Mouse (Mus musculus) v-Abl transformed pro-B cells (cell line): ENCODE data around the gene Apbb1ip.

ENCODE experiments used
- in situ Hi-C, 2 experiments: fragments of 400-800 bp; cut with MboI; formaldehyde crosslinking; loops; one replicate each; pipeline ENCODE4 v1.15.1; 2025; ENCODE audit not compliant: unreplicated experiment in 2 of 2

The Apbb1ip gene

DNA sequence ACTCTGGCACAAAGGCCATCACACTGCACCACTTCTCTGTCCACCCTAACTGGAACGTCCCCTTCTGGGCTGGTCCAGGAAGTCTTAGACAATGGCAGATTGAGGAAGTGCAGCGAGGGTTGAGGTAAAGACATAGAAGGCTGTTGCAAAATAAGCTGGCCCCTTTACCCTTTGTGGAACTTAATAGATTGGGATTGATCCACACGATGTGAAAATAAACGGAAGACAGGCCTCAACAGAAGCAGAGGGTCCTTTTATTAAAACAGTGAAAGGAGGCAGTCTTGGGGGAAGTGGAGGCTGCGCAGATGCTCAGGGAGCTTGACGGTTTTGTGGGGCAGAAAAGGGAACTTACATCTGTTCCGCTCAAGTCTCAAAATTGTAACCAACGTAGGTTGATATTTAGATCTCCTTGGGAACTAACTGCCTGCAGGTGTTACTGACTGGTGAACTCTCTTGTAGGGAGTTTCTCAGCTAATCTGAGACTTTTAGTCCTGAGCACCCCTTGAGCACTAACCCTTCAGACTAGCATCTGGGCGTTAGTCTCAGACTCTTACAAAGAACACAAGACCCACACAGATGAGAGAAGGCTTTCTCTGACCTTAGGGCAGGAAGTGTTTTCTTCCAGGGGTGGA lies at the start of gene Apbb1ip:
Gene Apbb1ip, plus strand, starts transcription at position 546 of the 632 bp plus-strand sequence.
- in situ Hi-C loops = no loop called here

DNA sequence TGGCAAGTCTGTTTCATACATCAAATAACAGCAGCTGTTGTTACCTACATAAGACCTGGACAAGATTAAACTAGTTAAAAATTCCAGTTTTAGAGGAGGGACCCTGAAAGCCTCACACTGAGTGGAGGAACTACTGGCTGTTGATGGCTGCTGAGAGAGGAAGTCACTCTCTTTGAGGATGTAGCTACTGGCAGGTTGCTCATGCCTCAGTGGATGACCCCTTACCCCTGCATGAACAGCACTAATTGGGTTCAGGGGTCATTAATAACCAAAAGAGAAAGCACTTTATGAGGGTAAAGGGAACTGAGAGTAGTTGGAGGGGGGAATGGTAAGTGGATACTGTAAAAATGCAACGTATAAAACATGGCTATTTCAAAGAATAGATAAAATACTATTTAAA lies 46.8 kb upstream of the Apbb1ip start:
- in situ Hi-C loops = loop anchor here (10.0 to 25.0 kb wide), 3 partner anchors 782 to 860 kb away; no protein-coding TSS in a partner anchor

DNA sequence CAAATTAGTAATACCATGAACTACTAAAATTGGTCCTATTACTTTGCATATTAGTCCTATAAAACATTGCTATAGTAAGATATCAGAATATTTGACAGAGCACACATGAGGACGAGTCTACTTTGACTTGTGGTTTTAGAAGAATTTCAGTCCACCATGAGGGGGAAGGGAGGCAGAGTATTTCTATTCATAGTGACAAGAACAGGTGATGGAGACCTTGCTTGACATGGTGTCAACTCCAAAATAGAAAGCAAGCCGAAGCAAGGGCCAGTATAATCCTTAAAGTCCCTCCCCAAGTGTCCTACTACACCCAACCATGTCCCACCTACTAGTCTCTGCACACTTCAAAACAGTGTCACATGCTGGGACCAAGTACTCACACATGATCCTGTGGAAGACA lies 37.8 kb upstream of the Apbb1ip start:
- in situ Hi-C loops = loop anchor here (25.0 kb wide), 2 partner anchors 801 to 851 kb away; no protein-coding TSS in a partner anchor

DNA sequence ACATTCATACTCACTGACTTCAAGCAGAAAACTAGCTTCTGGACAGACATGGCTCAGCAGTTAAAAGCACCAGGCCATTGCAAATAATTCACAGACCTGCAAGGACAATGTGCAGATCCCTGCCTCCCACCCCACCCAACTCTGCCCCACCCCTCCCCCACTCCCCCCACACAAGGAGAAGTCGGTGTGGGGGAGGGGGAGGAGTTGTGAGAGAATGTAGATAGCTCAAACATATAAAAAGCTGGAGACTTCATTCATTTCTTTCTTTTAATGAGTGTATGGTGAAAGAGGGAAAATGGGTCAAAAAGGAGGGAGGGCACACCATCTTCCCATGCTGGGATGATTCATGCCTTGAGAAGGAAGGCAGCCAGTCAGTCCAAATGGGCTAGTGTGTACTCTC lies 34.5 kb upstream of the Apbb1ip start:
- in situ Hi-C loops = loop anchor here (25.0 kb wide), 2 partner anchors 798 to 848 kb away; no protein-coding TSS in a partner anchor

DNA sequence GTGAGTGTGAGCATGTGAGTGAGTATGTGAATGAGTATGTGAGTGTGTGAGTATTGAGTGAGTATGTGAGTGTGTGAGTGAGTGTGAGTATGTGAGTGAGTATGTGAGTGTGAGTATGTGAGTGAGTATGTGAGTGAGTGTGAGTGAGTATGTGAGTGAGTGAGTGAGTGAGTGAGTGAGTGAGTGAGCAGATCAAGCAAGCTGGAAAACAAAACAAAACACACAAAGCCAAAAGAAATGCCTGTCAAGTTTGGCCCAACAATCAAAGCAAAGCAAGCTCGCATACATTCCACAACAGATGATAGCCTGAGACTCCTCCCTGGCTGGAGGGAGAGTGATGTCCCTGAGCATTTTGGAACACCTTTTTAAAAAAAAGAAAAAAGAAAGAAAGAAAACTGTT lies 33.5 kb upstream of the Apbb1ip start:
- in situ Hi-C loops = loop anchor here (25.0 kb wide), 2 partner anchors 797 to 847 kb away; no protein-coding TSS in a partner anchor

DNA sequence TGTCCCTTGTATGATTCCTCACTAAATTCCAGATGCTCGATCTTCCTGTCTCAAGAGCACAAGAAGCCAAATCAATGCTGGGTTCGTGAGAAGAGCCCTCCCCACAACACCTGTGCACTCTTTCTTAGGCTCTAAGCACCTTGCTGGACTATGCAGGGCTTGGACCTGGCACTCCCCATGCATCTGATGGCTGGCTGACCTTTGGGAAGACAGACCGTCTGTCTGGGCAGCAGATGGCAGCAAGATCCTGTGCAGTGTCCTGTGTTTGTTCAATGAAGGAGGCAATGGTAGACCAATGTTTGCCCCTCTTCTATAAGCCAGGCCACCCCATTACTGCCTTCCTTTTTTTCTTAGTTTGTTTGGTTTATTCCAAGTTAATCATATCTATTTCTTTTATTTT lies 32.7 kb upstream of the Apbb1ip start:
- in situ Hi-C loops = loop anchor here (25.0 kb wide), 2 partner anchors 796 to 846 kb away; no protein-coding TSS in a partner anchor

DNA sequence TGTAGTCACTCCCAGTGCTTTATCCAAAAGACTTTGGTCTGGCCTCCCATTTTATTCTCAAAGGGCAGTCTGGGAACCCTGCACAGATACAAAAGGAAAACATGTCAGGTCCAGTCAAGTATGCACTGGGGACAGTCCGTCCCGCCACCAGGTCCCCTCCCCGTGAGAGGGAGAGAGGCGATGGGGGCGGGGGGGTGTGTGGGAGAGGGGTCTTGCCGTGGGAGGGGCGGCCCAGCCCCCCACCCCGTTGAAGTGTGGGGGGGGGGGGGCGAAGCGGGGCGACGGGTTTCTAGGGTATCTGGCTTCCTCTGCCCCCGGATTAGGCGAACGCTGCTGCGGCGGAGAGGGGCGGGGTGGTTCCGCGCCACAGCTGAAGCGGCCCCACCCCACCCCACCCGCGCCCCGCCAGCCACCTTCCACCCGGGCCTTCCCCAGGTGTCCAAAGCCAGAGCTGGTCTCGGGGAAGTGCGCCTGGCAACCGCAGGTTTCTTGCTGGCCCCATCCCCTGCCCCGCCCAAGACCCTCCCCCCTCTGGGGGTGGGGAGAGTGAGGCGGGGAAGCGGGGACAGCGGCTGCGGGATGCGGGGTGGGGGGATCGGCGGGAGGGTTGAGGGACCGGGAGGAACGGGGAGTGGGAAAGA lies 29.7 kb upstream of the Apbb1ip start:
- in situ Hi-C loops = loop anchor here (25.0 kb wide), 2 partner anchors 793 to 843 kb away; no protein-coding TSS in a partner anchor

DNA sequence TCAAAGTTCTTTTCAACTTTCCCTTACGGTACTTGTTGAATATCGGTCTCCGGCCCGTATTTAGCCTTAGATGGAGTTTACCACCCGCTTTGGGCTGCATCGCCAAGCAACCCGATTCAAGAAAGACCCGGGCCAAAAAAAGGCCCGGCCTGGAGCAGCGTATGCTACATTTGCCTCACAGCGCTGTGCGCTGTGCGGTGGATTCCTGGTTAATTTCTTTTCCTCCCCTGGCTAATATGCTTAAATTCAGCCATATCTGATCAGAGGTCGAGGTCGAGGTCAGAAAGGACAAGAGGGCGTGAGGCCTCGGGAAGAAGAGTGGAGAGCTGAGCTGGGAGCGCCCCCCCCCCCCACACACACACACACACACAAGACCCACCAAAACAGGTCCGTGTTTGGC lies 29.0 kb upstream of the Apbb1ip start:
- in situ Hi-C loops = loop anchor here (25.0 kb wide), 2 partner anchors 792 to 842 kb away; no protein-coding TSS in a partner anchor

DNA sequence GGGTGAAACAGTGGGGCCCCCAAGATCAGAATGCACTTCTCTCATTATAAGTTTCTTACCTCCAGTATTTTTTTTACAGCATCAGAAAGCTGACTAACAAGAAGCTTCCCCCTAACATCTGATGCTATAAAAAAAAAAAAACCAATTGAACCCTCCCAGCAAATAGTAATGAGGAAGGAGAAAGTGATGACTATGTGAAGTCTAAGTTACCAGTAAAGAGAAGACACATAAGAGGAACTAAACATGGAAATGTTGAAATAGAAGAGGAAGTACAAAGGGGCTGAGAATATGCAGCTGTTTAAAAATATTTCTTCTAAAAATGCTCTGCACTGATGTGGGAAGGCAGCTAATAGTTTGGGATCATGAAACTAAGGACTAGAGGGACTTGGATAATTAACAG lies 27.1 kb upstream of the Apbb1ip start:
- in situ Hi-C loops = loop anchor here (25.0 kb wide), 2 partner anchors 791 to 841 kb away; no protein-coding TSS in a partner anchor

DNA sequence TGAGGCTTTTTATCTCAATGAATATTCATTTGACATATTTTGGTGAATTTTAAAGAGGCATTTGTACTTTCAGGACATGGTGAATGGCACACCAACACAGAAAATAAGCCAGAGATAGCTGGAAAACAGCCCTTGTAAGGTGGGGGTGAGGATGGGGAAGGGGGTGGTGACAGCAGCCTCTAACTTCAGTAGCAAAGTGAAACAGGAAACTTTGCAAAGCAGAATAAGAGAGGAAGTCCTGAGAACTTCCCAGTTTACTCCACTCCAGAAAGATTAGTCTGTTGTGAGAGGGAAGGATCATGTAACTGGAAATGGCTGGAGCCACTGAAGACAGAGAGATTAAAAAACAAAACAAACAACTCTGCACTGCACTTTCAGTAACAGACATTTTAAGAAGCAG lies 26.0 kb upstream of the Apbb1ip start:
- in situ Hi-C loops = loop anchor here (25.0 kb wide), 2 partner anchors 789 to 839 kb away; no protein-coding TSS in a partner anchor

DNA sequence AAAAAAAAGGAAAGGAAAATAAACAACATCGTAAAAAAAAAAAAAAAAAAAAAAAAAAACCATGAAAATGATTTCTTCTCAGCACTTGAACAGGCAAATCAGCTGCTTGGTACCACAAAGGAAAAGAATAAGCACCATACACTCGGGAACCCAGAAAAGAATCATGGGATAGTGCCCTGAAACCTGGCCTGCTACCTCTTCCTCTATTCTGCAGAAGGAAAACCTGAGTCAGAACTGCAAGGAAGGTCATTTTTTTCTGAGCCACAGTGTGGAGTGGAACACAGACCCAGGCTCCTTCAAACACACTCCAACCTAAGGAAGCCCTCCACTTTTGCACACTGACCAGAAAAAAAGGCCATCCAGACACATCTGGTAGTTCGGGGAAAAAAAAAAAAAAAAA lies 24.1 kb upstream of the Apbb1ip start:
- in situ Hi-C loops = loop anchor here (25.0 kb wide), 2 partner anchors 788 to 838 kb away; no protein-coding TSS in a partner anchor

DNA sequence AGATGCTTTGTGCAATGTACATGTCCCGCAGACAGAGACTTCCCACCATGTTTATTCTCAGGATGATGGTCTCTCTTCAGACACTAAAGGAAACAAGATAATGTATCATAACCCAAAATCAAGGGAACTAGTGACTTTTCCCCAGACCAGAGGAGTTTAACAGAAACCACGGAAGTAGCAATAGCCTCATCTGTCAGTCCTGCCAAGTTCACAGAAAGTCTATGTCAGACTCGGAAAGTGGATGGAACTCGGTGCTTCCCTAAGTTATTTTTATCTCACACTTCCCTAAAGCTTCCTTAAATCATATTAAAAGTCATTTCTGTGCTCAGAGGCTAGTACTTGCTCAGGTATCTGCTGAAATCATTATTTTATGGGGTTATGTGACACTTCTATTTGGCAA lies 21.4 kb upstream of the Apbb1ip start:
- in situ Hi-C loops = no loop called here

DNA sequence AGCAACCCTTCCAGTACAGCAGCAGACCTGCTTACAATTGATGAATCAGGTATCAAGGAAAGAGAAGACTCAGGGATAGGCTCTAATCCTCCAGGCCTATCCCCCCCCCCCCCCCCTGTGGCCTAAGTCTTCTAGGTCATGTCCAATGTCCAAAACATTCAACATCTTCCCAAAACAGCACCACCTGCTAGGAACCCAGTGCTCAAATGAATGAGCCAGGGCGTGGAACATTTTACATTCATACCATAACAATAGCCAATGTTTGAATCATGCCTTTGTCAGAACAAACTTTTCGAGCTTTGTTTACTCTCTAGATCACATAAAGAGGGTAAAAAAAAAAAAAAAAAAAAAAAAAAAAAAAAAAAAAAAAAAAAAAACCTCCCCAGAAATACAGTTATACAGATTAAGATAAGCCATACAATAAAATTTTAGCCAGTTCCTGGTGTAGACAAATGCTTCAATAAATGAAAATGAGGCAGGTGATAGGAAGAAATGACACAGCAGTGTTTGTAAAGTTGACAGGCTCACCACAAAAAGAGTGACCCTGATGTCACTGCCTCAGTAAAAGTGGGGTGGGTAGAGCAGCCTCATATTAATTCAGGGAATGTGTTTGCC lies 20.3 kb upstream of the Apbb1ip start:
- in situ Hi-C loops = no loop called here

DNA sequence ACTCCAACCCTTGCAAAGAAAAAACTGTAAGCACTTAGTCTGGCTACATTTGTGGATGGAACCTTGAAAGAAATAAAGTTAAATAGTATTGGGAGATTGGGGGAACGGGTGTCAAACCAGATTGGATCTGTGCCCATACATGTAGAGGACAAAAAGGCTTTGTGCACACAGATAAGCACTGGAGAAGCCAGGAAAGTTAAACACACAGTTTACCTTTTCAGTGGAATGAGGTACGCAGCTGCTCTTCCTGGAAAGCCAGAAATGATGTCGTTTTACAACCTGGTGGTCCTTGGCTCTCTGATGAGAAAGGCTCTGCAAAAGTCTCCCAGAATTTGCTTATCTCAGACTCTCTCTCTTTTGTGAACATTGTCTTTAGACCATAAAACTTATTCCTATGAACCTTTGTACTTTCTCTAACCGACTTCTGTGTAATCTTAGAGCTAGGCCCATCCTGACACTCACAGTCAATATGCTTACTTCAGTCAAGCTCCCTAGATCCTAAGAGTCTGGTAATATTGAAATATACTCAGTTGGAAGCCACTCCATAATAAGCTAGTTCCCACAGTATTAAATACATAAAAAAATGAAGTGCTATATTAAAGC lies 19.6 kb upstream of the Apbb1ip start:
- in situ Hi-C loops = no loop called here

DNA sequence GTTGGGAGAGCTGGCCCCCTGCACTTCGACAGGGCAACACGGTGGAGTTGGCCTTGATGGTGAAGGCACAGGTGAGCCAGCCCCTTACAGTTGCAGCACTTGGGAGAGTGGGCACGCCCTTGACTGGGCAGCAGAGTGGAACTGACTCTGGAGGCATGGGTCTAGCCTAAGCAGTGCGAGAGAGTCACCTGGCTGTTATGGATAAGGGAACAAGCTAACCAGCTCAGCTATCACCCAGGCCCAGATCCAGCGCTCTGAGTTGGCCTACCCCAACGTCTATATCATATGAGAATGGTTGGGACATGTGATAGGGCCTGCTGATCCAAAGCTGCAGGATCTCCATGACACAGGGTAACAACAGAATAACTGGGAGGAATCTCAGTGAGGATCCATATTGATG lies 18.3 kb upstream of the Apbb1ip start:
- in situ Hi-C loops = loop anchor here (5.0 kb wide), 1 partner anchor 112 kb away; no protein-coding TSS in a partner anchor

DNA sequence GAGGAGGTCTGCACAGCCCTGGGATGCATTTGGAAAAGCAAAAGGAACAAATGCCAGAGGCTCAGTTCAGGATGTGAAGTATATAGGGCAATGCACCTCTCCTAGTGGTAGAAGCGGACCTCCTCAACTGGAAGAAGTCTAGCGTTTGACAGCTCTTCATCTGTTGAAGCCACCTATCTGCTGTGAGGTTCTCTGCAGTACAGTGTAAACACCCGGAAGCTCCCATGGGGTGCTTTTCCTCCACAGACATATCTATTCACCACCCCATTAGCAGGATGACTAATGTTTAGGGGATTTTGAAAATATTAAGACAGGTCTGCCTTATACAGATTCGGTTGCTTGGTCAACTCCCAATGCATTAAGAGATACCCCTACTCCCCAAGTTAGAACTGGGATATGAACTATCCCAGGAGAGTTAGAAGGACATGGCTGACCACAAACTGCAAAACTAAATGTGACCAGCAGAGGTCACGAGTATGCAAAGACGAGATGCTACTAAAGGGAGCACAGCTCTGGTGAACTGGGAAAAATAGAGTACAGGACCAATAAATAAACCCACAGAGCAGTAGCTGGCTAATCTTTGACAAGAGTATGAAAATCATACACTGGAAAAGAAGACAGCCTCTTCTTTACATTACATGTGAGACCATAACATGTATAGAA lies 15.5 kb upstream of the Apbb1ip start:
- in situ Hi-C loops = loop anchor here (5.0 kb wide), 1 partner anchor 109 kb away; no protein-coding TSS in a partner anchor

DNA sequence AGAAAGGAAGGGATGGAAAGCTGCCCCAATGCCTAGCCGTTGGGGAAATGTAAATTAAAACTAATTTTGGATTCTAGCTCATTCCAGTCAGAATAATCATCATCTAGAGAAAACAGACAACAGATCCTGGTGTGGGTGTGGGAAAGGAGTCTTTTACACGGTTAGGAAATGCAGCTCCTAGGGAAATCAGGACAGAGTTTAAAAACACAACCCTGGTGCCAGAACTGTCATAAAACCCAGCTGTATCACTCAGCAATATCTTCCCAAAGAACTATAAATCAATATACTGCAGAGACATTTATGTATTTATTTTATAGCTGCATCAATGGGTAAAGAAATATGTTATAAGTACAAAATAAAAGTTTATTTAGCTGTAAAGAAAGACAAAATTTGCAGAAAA lies 13.4 kb upstream of the Apbb1ip start:
- in situ Hi-C loops = no loop called here

DNA sequence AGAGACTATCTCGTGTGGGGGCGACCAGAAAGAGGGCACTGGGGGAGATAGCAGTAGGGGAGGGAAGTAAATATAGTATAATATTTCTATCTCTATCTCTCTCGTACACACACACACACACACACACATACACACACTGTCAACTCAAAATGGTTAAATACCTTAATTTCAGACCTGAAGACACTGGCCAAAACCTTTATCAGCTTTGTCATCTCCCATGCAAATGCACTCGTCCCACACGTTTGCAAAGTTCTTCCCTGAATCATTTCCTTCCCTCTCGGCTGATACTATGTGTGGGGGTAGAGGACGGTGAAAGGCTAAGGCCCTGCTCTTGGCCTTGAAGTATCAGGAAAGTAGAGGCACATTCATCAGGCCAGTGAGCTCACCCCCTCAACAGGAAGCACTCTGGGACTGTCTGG lies 12.8 kb upstream of the Apbb1ip start:
- in situ Hi-C loops = no loop called here

DNA sequence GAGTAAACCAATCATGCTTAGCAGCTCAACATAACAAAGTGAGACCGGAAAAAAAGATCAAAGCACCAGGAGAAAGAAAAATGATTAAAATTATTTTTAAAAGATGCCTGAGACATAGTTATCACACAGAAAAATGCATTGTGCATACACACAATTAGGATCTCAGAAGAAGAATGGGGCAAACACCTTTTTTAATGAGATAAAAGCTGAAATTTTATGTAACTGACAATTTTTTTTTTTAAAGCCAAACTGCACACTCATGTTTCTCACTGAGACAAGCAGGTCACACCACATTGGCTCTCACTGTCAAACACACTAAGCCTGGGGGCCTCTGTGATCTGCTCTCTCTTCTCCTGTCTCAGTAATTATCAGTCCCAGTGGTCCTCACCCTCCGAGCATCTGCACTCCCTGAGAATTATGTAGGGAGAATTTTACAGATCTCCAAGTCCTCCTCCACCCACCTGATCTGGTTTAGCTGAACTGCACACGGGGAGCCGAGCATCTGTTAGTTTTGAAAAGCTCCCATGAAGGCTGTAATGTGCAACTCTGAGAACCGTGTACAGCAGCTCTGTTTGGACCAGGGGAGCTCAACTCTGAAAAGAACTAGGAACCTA lies 9.0 kb upstream of the Apbb1ip start:
- in situ Hi-C loops = no loop called here

DNA sequence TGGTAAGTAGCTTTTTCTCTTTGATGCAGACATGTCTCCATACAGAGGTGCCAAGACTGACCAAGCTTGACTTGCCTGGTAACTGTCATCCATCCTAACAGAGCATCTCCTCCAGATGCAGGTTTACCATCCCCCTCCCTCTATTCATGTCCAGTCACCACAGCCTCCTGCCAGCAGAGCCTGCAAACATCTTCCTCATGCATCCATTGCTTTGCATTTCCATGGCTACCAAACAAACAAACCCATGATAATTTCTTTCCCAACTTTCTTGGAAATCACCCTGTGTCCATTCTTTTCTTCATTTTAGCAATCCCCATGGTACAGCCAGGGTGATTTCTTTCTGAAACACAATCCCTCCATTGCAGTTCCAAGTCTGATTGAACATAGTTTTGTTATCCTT lies 2.6 kb upstream of the Apbb1ip start:
- in situ Hi-C loops = no loop called here
